Mouse (Mus musculus) liver, adult 2 months (tissue): Measurements from ENCODE around the gene T2.

ENCODE experiments used
- CTCF ChIP-seq: fragments of 200-500 bp; IDR thresholded peaks from 2 replicates; pipeline ENCODE4 v1.5.1; 2011; ENCODE audit warnings: low read depth, low read length, control low read depth
- POLR2A ChIP-seq: fragments of 200-500 bp; IDR thresholded peaks from 2 replicates; pipeline ENCODE4 v1.6.1; 2011; ENCODE audit warnings: low read length, control low read depth; ENCODE audit not compliant: insufficient read depth; ENCODE audit errors: extremely low read depth

- TF ChIP-seq CTCF (no peak), POLR2A (no peak)
Observed at GRCm38 (mm10) chr17:8388990-8389789, 33.4 kb downstream of the T2 start.
